Mouse (Mus musculus): ENCODE data around the gene Oaz2. TPM values are rescaled to one million over a fixed set of nuclear protein-coding genes. Genes with fewer than 3 reads are reported as not detected.
A peak's percentile ranks its signal among the peaks of the same experiment; 100 is the strongest.

Gene Oaz2
- polyA plus RNA-seq, 1 experiment = 140 TPM

DNA sequence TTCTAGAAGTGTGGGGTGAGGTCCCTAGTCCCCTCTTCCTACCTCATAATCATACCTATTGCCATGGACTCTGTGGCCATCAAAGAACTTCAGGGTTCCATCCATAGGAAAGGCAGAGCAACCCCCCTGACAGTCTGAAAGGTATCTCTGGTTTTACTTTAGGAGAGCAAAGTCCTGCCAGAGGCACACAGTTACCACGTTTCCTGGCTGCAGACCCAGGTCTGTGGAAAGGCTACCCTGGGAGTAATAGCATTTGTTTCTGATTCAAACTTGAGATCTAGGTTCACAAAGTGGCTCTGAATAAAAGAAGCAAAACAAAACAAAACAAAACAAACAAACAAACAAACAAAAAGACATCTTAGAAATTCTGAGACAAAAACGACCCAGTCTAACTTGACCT lies 43.5 kb upstream of the Oaz2 start:
- H3ac ChIP-seq (ENCODE audit: control insufficient read depth, insufficient read length) = no peak overlapping the region
- no peaks in the 10 kb centered on the region for H3K27me3 ChIP-seq (ENCODE audit: control insufficient read depth, insufficient read depth, insufficient read length)
- H3K4me2 ChIP-seq (ENCODE audit: low read depth) = no peak overlapping the region
- no peaks in the 10 kb centered on the region for H3K36me3 ChIP-seq (ENCODE audit: control insufficient read depth, insufficient read depth)
- no peak overlapping the region for H3K4me3 ChIP-seq
- H3K79me2 ChIP-seq (ENCODE audit: control insufficient read depth, insufficient read depth) = no peaks in the 10 kb centered on the region
- TF ChIP-seq CEBPB (IDR thresholded peaks at IDR 0.05; ENCODE audit: insufficient read depth, poor library complexity, severe bottlenecking) (no peak), SRF (IDR thresholded peaks at IDR 0.05; ENCODE audit: control insufficient read depth, insufficient read length, low read depth) (no peak), TCF12 (IDR thresholded peaks at IDR 0.05; ENCODE audit: insufficient read depth, poor library complexity, severe bottlenecking) (no peak), USF1 (IDR thresholded peaks at IDR 0.05; ENCODE audit: low read depth) (no peak), MAX (IDR thresholded peaks at IDR 0.05; ENCODE audit: low read depth) (no peak), MYOD1 (IDR thresholded peaks at IDR 0.05; ENCODE audit: control insufficient read depth in 1 of 3, insufficient read length in 2 of 3, low read depth in 2 of 3) (no peak), MYOG (IDR thresholded peaks at IDR 0.05; ENCODE audit: control insufficient read depth in 1 of 3, insufficient read depth in 1 of 3, insufficient read length in 2 of 3, low read depth in 2 of 3) (no peak), REST (IDR thresholded peaks at IDR 0.05; ENCODE audit: insufficient read depth, insufficient read length) (no peak), POLR2AphosphoS2 (IDR thresholded peaks at IDR 0.05; ENCODE audit: insufficient read length, low read depth) (no peak), POLR2A (IDR thresholded peaks at IDR 0.05; ENCODE audit: insufficient read length, low read depth) (no peak), TCF3 (IDR thresholded peaks at IDR 0.05; ENCODE audit: insufficient read length, low read depth) (no peak), E2F4 (IDR thresholded peaks at IDR 0.05; ENCODE audit: insufficient read depth) (no peak)

- H3K27me3 ChIP-seq (ENCODE audit: control insufficient read depth, insufficient read depth, insufficient read length) = no peaks in the 10 kb centered on the region
- peak within 1 kb of the TSS; percentile 62 for H3K4me3 ChIP-seq
- peak within 1 kb of the TSS; percentile 90 for H3K4me2 ChIP-seq (ENCODE audit: low read depth)
- H3K79me2 ChIP-seq (ENCODE audit: control insufficient read depth, insufficient read depth) = peaks cover 32% of the 10 kb centered on the region
- H3K36me3 ChIP-seq (ENCODE audit: control insufficient read depth, insufficient read depth) = no peaks in the 10 kb centered on the region
- TF ChIP-seq E2F4 (IDR thresholded peaks at IDR 0.05; ENCODE audit: insufficient read depth) (no peak), POLR2AphosphoS2 (IDR thresholded peaks at IDR 0.05; ENCODE audit: insufficient read length, low read depth) (no peak), POLR2A (IDR thresholded peaks at IDR 0.05; ENCODE audit: insufficient read length, low read depth) (no peak), MYOG (IDR thresholded peaks at IDR 0.05; ENCODE audit: control insufficient read depth in 1 of 3, insufficient read depth in 1 of 3, insufficient read length in 2 of 3, low read depth in 2 of 3) (no peak), CEBPB (IDR thresholded peaks at IDR 0.05; ENCODE audit: insufficient read depth, poor library complexity, severe bottlenecking) (no peak), TCF12 (IDR thresholded peaks at IDR 0.05; ENCODE audit: insufficient read depth, poor library complexity, severe bottlenecking) (no peak), TCF3 (IDR thresholded peaks at IDR 0.05; ENCODE audit: insufficient read length, low read depth) (no peak), MAX (IDR thresholded peaks at IDR 0.05; ENCODE audit: low read depth) (no peak), USF1 (IDR thresholded peaks at IDR 0.05; ENCODE audit: low read depth) (no peak), REST (IDR thresholded peaks at IDR 0.05; ENCODE audit: insufficient read depth, insufficient read length) (no peak), MYOD1 (IDR thresholded peaks at IDR 0.05; ENCODE audit: control insufficient read depth in 1 of 3, insufficient read length in 2 of 3, low read depth in 2 of 3) (no peak)
- H3ac ChIP-seq (ENCODE audit: control insufficient read depth, insufficient read length) = peak within 1 kb of the TSS; percentile 92
These were observed 38.6 kb upstream of the Oaz2 start, which contains the start of gene Rbpms2 for GRCm38 (mm10) chr9:65629025-65629766. Rbpms2 (plus strand) TSS chr9:65629648.

DNA sequence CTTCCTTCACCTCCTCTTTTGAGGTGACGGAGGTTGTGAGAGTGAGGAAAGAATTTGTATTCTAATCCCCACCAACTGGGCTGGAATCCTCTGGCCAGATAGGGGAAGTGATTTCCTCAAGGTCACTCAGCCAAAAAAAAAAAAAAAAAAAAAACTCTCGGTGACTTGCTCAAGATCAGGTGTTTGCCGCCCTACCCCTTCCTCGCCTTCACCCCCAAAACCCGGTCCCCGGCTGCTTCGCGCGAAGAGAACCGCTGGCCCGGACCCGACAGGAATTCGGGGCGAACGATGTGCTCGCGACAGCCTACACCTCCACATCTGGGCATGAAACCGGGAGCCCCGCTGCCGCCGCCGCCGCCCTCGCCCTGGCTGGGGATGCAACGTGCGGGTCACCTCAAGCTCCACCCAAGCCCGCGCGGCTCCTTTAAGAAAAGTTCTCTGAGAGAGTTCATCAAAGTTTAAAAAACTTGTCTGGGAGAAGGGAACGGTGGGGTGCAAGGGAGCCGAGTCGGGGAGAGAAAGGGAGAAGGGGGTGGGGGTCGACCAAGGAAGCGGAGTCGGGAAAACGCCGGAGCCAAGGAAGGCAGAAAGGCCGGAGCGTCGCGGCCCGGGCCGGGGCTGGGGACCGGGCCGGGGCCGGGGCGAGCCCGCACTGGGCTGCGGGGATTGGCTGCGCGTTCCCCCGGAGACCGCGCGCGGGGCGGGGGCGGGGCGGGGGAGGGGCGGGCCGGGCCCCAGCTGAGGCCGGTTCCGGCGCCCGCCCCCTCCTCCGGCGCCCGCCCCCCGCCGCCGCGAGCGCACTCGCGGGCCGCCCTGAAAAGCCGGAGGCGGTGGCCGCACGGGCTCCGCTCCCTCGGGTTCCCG lies 37.8 kb upstream of the Oaz2 start:
- Histone ChIP-seq H3K4me2 (ENCODE audit: low read depth) (peak overlapping the region; percentile 90), H3K79me2 (ENCODE audit: control insufficient read depth, insufficient read depth) (peaks cover 39% of the 10 kb centered on the region), H3K4me3 (peak overlapping the region; percentile 62), H3ac (ENCODE audit: control insufficient read depth, insufficient read length) (peak overlapping the region; percentile 92), H3K36me3 (ENCODE audit: control insufficient read depth, insufficient read depth) (no peaks in the 10 kb centered on the region), H3K27me3 (ENCODE audit: control insufficient read depth, insufficient read depth, insufficient read length) (no peaks in the 10 kb centered on the region)
- TF ChIP-seq TCF12 (IDR thresholded peaks at IDR 0.05; ENCODE audit: insufficient read depth, poor library complexity, severe bottlenecking) (no peak), USF1 (IDR thresholded peaks at IDR 0.05; ENCODE audit: low read depth) (no peak), POLR2A (IDR thresholded peaks at IDR 0.05; ENCODE audit: insufficient read length, low read depth) (peak; percentile 62), MAX (IDR thresholded peaks at IDR 0.05; ENCODE audit: low read depth) (no peak), MYOD1 (IDR thresholded peaks at IDR 0.05; ENCODE audit: control insufficient read depth in 1 of 3, insufficient read length in 2 of 3, low read depth in 2 of 3) (no peak), MYOG (IDR thresholded peaks at IDR 0.05; ENCODE audit: control insufficient read depth in 1 of 3, insufficient read depth in 1 of 3, insufficient read length in 2 of 3, low read depth in 2 of 3) (no peak), REST (IDR thresholded peaks at IDR 0.05; ENCODE audit: insufficient read depth, insufficient read length) (no peak), E2F4 (IDR thresholded peaks at IDR 0.05; ENCODE audit: insufficient read depth) (no peak), SRF (IDR thresholded peaks at IDR 0.05; ENCODE audit: control insufficient read depth, insufficient read length, low read depth) (no peak), POLR2AphosphoS2 (IDR thresholded peaks at IDR 0.05; ENCODE audit: insufficient read length, low read depth) (peak; percentile 67), CEBPB (IDR thresholded peaks at IDR 0.05; ENCODE audit: insufficient read depth, poor library complexity, severe bottlenecking) (no peak), TCF3 (IDR thresholded peaks at IDR 0.05; ENCODE audit: insufficient read length, low read depth) (no peak)

GRCm38 (mm10) chr9:65630631-65631353 lies 37.0 kb upstream of the Oaz2 start:
- peaks cover 46% of the 10 kb centered on the region for H3K79me2 ChIP-seq (ENCODE audit: control insufficient read depth, insufficient read depth)
- peak overlapping the region; percentile 93 for H3K4me2 ChIP-seq (ENCODE audit: low read depth)
- H3K36me3 ChIP-seq (ENCODE audit: control insufficient read depth, insufficient read depth) = no peaks in the 10 kb centered on the region
- H3K4me3 ChIP-seq = peak overlapping the region; percentile 62
- H3ac ChIP-seq (ENCODE audit: control insufficient read depth, insufficient read length) = peak overlapping the region; percentile 92
- H3K27me3 ChIP-seq (ENCODE audit: control insufficient read depth, insufficient read depth, insufficient read length) = no peaks in the 10 kb centered on the region
- TF ChIP-seq POLR2A (IDR thresholded peaks at IDR 0.05; ENCODE audit: insufficient read length, low read depth) = no peak
- peak in 1 of 3 experiments; percentile 35 for TF ChIP-seq MYOD1 (IDR thresholded peaks at IDR 0.05; ENCODE audit: control insufficient read depth in 1 of 3, insufficient read length in 2 of 3, low read depth in 2 of 3)
